Mouse (Mus musculus): ENCODE data around the gene Mymk.

DNA sequence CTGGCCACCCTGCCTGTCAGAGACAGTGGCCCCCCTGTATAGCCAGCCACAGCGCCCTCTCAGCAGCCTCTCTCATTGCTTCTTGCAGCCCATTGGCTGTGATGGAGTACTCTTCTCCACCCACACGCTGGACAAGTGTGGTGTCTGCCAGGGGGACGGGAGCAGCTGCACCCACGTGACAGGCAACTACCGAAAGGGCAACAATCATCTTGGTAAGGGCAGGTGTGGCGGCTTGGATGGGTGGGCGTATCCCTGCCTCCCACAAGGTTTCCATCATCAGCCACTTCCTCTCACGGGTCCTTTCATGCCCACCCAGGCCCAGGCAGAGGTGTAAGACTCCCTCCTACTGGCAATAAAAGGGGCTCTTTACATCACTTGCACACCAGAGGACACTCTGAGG, 13.0 kb upstream of the Mymk start:
- TF ChIP-seq CTCF (IDR thresholded peaks at IDR 0.05; ENCODE audit: control insufficient read depth, insufficient read depth, low read length) (no peak), POLR2A (IDR thresholded peaks at IDR 0.05; ENCODE audit: borderline replicate concordance, control insufficient read depth, low read depth, low read length) (no peak)
